Mouse (Mus musculus) bone marrow, adult 2 months (tissue): Measurements from ENCODE around the gene Ttc41.

ENCODE experiments used
- CTCF ChIP-seq: fragments of 200-500 bp; IDR thresholded peaks from 2 replicates; pipeline ENCODE4 v1.5.1; 2011; ENCODE audit warnings: low read length, control low read depth; ENCODE audit not compliant: control insufficient read depth, insufficient read depth
- POLR2A ChIP-seq: fragments of 200-500 bp; IDR thresholded peaks from 2 replicates; pipeline ENCODE4 v1.6.1; 2011; ENCODE audit warnings: low read depth, mild to moderate bottlenecking, control low read depth, low read length, borderline replicate concordance; ENCODE audit not compliant: control insufficient read depth

GRCm38 (mm10) chr10:86700973-86701372 is 4.6 kb upstream of the Ttc41 start:
- TF ChIP-seq POLR2A, result no peak
- TF ChIP-seq CTCF, result no peak
